Mouse (Mus musculus) bone marrow, adult 2 months (tissue): ENCODE data around the gene Efhd1.

Source experiments
- CTCF ChIP-seq: fragments of 200-500 bp; IDR thresholded peaks from 2 replicates; pipeline ENCODE4 v1.5.1; 2011; ENCODE audit warnings: low read length, control low read depth; ENCODE audit not compliant: control insufficient read depth, insufficient read depth
- POLR2A ChIP-seq: fragments of 200-500 bp; IDR thresholded peaks from 2 replicates; pipeline ENCODE4 v1.6.1; 2011; ENCODE audit warnings: low read depth, mild to moderate bottlenecking, control low read depth, low read length, borderline replicate concordance; ENCODE audit not compliant: control insufficient read depth

DNA sequence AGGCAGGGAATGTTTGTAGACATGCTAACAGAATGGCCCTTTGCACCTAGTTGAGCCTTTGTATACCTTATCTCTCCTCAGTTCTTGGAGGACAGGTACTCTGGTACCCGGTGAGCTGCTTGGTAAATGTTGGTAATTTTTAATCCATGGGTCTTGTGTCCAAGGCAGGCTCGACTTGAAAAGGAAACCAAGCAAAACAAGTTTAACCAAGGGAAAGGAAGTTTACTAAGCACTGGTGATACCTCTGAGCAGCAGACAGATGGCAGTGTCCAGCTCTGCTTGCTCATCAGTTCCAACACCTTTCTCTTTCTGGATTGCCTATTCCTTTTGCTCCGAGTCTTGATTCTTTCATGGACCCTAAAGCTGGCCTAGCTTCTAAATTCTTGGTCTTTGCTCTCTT is 46.2 kb upstream of the Efhd1 start:
- TF ChIP-seq POLR2A (no peak), CTCF (peak; percentile 30; the same call in 1 of the 2 replicates)
